Mouse (Mus musculus): ENCODE data around the gene Fgfrl1.

The Fgfrl1 gene

DNA sequence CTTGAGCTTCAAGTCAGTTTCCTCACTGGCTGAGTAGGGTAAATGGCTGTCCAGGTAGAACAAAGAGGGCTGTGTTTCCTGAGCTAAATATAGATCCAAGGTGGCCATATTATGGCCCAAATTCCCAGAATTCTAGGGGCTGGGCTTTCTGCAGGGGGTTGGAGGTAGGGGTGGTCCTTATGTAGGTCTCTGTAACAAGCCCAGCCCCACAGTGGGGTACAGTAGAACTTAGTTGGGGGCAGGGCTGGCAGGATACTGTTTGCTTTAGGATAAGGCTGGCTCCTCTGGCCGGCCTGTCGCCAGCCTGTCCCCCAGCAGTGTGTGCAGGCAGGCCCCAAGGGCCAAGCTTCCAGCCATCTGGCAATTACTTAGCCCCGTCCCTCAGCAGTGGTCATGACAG, 8.2 kb downstream of the Fgfrl1 start:
- DNase-seq (ENCODE audit: low read depth, low spot score): no peak

DNA sequence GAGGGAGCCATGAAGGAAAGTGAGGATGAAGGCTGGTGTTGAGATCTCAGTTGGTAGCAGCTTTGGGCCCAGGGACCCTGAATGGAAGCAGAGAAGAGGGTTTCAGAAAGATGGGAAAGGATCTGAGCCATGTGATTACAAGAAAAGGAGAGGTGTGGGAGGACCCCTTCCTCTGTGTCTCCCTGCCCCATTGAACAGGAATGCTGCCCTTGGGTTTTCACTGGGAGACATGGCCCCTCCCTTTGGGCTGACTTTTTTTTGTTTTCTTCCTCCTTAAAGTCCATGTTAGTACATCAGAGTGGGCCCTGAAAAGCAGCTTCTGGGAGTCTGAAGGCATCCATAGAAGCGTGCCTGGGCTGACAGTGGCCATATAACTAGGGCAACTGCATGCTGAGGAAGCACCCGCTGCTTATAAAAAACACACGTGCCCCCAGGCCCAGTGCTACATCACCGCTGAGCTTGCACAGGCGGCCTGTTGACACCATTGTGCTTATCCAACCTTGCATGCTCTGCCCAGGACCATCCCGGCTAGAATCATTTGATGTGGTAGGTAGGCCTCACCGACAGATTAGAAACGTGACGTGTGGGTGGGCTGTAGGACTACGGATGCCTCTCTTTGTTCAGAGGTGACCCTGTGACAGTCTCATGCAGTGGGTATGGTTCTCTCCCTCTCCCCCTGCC, 9.3 kb downstream of the Fgfrl1 start:
- no peak for DNase-seq (ENCODE audit: low read depth, low spot score)

DNA sequence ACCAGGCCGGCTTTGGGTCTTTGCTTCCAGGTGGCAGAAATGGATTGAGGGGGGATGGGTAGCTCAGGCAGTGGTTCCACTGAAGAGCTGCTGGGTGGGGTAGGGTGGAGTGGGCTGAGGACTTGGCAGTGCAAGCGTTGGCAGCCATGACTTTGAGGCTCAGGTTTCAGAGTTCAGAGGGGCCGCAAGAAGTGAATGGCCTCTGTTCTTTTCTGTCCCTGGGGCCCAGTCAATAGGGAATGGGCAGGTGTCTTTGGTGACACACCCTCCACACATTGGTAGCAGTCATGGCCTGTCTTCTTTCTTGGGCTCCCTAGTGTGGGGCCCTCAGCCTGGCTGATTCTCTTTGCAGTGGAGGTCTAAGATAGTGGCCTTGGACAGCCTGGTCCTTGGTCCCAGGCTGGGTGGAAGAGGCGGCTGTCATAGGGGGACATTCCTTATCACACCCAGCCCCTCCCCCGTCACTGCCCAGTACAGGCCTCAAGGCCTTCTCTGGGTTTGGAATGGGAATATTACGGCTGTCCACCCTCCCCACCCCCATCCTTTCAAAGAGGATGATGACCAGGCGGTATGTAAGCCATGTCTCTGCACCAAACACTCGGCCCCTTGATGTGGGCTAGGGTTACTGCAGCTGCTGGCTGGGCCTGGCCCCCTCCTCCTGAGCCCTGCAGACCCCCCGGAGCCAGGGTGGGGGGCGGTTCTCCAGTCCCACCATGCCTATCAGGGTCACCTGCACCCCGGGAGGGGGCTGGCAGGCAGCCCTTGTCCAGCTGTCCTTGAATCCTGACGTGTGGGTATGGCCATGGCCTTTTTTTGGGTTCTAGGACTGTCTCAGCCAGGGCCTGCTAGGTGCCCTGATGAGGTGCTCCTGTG, 11.8 kb downstream of the Fgfrl1 start:
- DNase-seq (ENCODE audit: low read depth, low spot score): no peak

DNA sequence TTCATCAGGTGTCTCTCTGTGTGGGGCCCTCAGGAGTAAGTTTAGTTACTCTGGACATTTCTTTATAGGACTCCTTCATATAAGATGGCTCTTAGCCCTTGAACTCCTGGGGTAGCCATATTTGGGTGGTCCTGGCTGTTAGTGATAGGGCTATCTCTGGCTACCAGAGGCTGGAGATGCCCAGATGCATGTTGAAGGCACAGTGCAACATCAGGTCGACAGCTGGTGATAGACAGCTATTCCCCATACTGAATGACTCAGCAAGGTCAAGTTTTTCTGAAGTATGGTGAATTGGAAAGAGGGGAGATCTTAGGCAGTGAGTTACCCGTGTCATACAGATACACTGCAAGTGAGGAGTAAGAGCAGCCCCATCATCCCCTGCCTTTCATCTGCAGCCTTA, 15.6 kb downstream of the Fgfrl1 start:
- no peak for DNase-seq (ENCODE audit: low read depth, low spot score)

DNA sequence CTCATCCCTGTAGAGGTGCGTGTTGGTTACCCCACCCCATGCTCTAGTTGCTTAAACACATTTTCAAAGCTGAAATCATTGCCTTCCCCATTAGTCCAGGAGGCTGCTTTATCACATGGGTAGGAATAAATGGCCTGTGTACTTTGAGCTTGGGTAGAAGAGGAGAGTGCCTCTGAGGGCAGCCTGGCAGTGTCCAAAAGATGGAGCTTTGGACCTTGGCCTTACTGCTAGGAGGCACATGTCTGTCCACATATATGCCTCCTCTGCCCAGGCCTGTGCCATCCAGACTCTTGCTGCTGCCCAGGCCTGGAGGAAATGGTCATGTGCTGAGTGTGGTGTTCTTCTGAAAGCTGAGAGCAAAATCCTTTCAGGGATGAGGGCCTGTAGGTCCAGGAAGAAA, 16.2 kb downstream of the Fgfrl1 start:
- no peak for DNase-seq (ENCODE audit: low read depth, low spot score)

DNA sequence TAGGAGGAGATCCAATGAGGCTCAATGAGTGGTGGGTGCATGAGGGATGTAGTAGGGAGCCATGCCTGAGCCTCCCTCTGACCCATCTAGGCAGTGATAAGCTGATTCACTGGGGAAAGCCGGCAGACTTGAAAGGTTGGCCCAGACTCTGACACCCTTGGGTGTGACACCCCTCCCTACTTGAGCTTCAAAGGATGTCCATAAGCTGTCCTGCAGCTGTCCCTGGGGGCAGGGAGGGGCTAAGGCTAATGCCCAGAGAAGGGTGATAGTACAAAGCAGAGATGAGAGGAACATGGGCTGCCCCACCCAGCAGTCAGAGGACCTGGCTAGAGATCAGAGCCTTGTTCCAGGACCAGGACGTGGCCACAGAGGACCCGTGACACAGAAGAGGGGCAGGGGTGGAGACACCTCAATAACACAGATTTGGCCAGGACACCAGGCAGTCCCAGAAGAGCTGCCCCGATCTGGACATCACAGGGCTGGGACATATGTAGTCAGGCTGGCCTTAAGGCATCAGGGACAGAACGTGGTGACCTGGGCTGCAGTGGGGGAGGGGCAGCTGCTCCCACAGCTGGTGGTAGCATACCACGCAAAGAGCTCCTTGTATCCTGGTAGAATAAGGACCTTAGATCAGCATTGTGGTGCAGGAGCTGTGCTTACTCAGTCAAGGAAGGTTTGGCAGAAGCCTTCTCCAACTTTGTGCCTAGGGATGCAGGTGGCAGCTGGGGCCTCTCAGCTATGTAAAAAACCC, 17.0 kb downstream of the Fgfrl1 start:
- DNase-seq (ENCODE audit: low read depth, low spot score): no peak

DNA sequence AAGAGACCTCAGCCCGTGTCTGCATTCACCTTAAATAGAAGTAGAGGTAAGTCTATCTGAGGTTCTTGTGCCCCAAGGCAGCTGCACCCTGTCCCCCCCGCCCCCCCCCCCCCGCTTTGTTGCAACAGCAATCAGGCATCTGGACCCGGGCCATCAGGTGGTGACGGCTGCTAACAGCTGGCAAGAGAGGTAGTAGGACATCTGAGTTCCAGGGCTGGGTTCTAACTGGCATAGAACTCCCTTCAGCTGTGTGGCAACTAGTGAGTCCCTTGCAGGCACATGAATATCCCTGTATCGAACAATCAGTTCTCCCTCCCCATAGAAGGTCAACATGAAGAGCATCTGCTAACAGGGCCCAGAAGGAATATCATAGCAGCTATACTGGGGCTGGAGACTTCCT, 19.8 kb downstream of the Fgfrl1 start:
- no peak for DNase-seq (ENCODE audit: low read depth, low spot score)

DNA sequence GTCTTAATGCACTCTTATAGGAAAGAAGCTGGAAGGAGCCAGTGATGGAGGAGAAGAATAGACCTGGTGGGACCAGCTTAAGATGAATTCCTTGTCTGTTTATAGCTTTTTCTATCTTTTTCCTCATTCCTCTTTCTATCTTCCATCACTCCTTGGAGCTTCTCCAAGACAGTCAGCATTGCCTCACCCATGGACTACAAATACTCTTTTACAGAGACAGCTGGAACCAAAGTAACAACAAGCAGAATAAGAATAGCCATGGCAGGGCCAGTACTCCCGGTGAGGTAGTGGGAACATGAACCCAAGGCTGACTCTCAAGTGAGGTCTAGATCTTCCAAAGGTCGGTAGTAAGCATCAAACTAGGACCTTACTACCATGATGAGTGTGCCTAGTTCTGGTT, 20.9 kb downstream of the Fgfrl1 start:
- DNase-seq (ENCODE audit: low read depth, low spot score): no peak

DNA sequence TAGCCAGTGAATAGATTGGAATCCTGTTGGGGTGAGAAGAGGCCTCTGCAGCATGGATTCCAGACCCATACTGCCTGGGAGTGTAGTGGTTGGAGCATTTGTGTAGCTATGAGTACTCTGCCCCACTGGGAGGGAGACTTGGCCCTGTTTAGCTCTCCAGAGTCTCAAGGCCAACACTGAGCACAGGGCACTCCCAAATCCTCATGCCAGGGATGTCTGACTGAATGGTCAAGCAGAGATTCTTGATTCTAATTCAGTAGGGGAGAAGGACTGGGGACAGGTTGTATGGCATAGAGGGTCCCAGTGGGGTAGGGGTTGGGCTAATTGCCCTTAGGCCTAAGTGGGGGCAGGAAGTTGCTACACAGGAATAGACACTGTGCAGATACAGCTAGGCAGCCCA, 21.5 kb downstream of the Fgfrl1 start:
- DNase-seq (ENCODE audit: low read depth, low spot score): no peak

DNA sequence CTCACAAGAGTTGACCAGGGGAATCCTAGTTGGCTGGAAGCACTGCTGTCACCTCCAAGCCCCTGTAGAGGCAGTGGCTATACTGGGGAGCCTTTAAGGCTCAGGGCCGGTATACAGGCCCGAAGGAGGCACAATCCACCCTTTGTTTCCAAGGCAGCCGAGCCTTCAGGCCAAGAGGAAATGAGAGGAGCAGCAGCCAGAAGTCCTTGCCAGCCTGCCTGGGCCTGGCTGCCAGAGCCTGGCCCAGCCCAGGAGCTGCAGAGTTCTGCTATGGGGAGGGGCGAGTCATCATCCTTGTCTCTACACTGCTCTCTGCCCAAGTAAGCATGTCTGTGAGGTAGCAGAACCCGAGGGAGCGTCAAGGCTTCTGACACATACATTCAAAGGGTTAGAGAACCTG, 22.0 kb downstream of the Fgfrl1 start:
- DNase-seq (ENCODE audit: low read depth, low spot score): no peak

DNA sequence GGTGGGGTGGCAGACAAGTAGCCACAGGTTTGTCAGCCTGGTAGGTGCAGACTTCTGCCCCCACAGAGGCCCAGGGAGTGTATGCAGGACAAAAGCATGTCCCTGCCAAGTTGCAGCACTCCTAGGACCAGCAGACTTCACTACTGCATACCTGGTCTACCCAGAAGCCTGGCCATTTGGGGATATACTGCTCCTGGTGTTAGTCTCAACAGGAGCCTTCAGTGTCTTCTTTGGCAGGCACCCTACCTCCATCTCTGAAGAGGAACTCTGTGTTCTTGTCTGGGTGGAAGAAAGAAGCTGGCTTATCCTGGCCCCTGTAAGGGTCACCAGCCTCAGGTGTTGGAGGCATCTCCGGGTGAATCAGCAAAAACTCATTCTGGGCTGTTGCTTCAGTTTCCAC, 23.8 kb downstream of the Fgfrl1 start:
- no peak for DNase-seq (ENCODE audit: low read depth, low spot score)

DNA sequence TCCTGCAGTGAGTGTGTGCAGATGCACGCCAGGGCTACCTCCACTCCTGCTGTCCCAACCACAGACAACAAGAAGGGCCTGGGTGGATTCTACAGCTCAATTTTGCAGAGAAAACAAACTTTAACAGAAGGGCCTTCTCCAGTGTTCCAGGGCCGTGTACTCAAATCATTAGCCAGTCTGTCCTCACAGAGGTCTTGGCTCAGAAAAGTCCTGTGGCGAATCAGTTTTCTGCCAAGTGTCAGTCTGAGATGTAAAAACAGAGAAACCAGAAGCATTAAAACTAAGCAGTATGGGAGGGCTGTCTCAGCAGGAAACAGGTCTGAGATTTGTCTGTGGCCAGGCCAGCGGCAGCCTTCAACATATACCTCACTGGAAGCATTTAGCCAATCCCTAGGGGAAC, 25.9 kb downstream of the Fgfrl1 start:
- no peak for DNase-seq (ENCODE audit: low read depth, low spot score)

DNA sequence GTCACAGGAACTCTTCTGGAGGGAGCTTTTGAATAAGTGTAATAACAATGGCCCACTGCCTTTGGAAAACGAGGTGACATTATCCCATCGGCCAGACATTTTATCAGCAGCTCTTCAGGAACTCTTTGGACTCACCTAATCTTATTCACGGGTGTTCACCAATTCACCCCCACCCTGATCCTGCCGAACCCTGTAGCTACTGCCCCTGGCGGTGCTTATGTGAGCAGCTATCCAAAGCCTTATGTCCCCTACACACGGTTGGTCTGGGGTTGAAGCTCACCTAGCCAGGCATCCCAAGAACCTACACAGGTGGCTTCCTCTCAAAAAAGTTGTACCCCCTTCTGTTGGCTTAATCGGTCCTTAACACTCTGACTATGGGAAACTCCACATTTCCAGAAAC, 27.6 kb downstream of the Fgfrl1 start:
- peak; percentile 52 for DNase-seq (ENCODE audit: low read depth, low spot score)

DNA sequence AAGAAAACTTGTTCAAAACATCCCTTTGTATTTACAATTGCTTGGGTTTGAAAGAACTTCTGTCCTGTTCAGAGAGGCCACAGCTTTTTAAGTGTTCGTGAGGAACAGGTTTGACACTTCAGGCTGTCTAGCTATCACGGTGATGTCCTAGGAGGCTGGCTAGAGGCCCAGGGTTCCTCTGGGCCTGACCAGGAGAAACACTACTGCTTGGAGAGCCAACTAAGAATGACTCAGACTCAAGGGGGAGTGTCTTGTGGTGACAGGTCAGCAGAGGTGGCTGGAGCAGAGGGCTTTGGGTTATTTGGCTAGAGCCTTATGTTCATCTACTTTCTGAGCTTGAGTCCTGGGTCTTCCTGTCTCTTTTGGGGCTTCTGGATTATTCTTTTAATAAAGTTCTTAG, 31.8 kb downstream of the Fgfrl1 start:
- DNase-seq (ENCODE audit: low read depth, low spot score): no peak

DNA sequence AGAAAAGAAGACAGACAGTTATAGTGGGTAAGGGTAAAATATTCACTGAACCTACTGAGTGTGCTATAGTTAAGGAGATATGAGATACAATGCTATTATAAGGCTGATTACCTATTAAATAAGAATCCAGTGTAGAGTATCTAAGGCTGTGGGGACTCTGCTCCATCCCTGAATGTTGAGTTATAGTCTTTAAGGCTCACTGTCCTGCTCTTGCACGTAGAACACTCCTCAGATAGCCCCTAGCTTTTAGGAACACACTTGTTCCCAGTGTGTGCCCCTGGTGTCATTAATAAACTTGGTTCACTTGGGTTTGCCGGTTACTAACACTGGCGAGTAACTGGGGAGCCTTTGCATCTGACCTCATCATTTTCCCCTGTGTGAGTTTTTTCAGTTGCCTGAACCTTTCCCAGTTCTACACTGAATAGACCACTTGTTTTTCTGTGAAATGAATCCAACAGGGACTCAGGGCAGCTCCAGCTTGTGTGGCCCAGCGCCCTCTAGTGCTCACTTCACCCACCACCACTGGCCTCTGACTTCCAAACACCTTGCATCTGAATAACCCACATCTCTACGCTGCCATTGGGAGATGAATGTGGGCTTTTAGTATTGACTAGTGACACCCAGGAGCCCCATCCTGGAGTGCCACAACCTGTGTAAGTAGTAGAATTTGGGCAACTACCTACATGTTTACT, 34.5 kb downstream of the Fgfrl1 start:
- peak; percentile 71 for DNase-seq (ENCODE audit: low read depth, low spot score)

DNA sequence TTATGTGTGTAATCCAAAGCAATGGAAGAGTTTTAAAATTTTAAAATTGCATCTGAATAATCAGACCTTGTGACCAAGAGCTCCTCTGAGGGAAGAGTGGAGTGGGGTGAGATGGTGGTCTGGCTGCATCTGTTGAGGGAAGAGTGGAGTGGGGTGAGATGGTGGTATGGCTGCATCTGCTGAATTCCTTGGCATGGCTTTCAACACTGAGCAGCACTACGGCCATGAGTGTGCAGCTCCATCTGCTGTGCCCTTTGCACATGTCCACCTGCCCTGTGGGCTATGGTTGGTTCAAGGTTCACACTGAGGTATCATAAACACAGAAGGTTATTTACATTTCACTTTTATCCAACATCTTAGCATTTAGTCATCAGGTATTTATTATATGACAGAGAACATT, 35.2 kb downstream of the Fgfrl1 start:
- DNase-seq (ENCODE audit: low read depth, low spot score): no peak

DNA sequence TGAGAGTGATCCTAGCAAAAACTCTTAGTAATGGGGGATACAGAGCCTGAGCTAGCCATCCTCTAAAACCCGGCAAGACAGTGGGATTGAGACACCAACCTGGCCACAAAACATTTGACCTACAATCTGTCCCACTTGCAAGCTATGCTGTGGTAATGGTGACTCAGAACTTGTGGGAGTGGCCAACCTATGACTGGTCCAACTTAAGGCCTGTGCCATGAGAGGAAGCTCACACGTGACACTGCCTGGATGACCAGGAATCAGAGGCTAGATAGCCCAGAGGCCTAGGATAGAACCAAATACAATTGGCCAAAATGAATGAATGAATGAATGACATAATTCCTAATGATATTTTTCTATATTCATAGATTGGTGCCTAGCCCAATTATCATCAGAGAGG, 49.7 kb downstream of the Fgfrl1 start:
- no peak for DNase-seq (ENCODE audit: low read depth, low spot score)

DNA sequence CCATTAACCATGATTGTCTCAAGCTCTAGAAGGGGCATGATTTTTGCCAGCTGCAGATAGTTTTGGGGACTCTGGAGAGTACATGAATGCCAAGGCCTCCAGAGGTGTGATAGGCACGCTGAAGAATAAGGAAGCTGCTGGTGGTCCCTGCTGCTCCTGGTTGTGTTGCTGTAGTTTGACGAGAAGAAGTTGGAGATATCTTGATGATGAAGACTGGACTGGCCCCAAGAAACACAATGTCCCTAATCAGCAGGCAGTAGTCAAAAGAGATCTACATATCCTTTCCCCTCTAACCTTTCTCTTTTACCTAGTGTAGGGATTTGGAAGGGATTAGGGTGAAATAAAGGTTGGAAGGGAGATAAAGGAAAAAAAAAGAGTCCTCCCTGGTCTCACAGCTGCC, 50.4 kb downstream of the Fgfrl1 start:
- DNase-seq (ENCODE audit: low read depth, low spot score): no peak

DNA sequence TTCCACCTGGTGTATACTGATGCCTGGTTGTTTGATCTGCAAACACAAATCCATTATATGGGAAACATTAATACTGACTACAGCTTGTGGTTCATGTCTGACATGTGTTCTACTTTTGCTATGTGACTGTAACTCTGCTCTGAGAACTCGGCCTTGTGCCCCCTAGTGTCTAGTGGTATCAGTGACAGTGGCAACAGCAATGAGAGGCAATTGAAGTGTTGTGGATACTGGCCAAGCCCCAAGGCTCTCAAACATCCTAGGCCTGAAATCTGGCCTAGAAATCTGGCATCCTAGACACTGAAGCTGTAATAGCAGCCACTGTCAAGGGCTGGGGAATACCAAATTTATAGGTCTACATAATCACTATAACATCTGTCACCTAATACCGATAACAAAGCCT, 51.7 kb downstream of the Fgfrl1 start:
- DNase-seq (ENCODE audit: low read depth, low spot score): peak; percentile 68

DNA sequence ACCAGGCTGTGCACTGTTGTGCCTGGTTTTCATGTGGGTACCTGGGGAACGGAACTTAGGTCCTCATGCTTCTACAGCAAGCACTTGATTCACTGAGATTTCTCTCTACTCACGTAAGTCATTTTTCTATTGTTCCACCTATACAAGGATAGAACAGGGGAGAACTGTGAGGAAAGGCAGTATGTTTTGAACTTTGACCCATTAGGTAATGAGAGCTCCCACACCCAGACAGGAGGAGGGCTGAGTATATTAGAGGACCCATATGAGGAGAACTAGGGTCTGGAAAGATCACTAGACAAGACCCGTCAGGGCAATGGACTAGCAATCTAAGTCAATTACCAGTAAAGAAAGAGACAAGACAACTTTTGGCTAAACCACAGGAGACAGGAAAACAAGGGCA, 52.4 kb downstream of the Fgfrl1 start:
- no peak for DNase-seq (ENCODE audit: low read depth, low spot score)

DNA sequence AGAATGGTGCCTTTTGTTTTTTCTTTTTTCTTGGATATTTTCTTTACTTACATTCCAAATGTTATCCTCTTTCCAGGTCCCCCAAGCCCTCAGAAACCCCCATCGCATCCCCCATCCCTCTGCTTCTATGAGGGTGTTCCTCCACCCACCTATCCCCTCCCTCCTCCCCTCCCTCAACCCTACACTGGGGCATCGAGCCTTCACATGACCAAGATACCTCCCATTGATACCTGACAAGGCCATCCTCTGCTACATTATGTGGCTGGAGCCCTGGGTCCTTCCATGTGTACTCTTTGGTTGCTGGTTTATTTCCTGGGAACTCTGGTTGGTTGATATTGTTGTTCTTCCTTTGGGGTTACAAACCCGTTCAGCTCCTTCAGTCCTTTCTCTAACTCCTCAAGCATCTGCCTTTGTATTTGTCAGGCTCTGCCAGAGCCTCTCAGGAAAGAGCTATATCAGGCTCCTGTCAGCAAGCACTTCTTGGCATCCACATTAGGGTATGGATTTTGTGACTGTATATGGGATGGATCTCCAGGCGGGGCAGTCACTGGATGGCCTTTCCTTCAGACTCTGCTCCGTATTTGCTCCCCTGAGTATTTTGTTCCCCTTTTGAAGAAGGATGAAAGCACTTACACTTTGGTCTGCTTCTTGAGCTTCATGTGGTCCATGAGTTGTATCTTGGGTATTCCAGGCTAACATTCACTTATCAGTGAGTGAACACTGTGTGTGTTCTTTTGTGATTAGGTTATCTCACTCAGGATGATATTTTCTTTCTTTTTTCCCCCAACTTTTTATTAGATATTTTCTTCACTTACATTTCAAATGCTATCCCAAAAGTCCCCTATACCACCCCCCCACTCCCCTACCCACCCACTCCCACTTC, 58.4 kb downstream of the Fgfrl1 start:
- DNase-seq (ENCODE audit: low read depth, low spot score): no peak
